Mouse (Mus musculus) layer of hippocampus, adult 2 months (tissue): ENCODE measurements around the gene Gfer. TPM values are rescaled to one million over a fixed set of nuclear protein-coding genes. Genes with fewer than 3 reads are reported as not detected.

Source experiments
- DNase-seq, 2 experiments: peaks; one replicate each; pipeline ENCODE4 v3.0.0; 2022; ENCODE audit warnings: low spot score in 2 of 2
- H3K27ac ChIP-seq: fragments of 200-600 bp; 2 replicates; pipeline ENCODE4 v1.8.1; 2022
- H3K4me3 ChIP-seq: fragments of 200-600 bp; 2 replicates; pipeline ENCODE4 v1.8.1; 2022; ENCODE audit warnings: mild to moderate bottlenecking
- CTCF ChIP-seq: fragments of 200-600 bp; conservative IDR thresholded peaks from 2 replicates; pipeline ENCODE4 v1.8.1; 2022; ENCODE audit warnings: antibody characterized with exemption, mild to moderate bottlenecking, moderate library complexity
- total RNA-seq, 2 experiments: library from RNA; stranded (reverse); gene quantifications; 2 replicates each; pipeline ENCODE4 v1.2.3; 2021

Gene Gfer
- total RNA-seq, 2 experiments from 2014 or later: 22.3 to 22.4 TPM

- no peak for DNase-seq
- H3K4me3 ChIP-seq: peak overlapping the region; percentile 34
- no peak for TF ChIP-seq CTCF
- H3K27ac ChIP-seq: peak overlapping the region; percentile 89
Observed at GRCm38 (mm10) chr17:24647493-24647892, 48.5 kb downstream of the Gfer start.

- no peak for TF ChIP-seq CTCF
- no peak for DNase-seq
- Histone ChIP-seq H3K27ac (peak overlapping the region; percentile 89), H3K4me3 (no peak overlapping the region)
Observed at GRCm38 (mm10) chr17:24646381-24646780, 49.6 kb downstream of the Gfer start.

GRCm38 (mm10) chr17:24645916-24646315 lies 50.0 kb downstream of the Gfer start:
- DNase-seq: no peak
- H3K4me3 ChIP-seq: no peak overlapping the region
- no peak for TF ChIP-seq CTCF
- peak overlapping the region; percentile 89 for H3K27ac ChIP-seq

GRCm38 (mm10) chr17:24644875-24645721 lies 50.9 kb downstream of the Gfer start:
- Histone ChIP-seq H3K4me3 (peak overlapping the region; percentile 34; the same call in 1 of the 2 replicates), H3K27ac (peak overlapping the region; percentile 89)
- DNase-seq: no peak
- no peak for TF ChIP-seq CTCF

- peak overlapping the region; percentile 89 for H3K27ac ChIP-seq
- peak overlapping the region; percentile 34 for H3K4me3 ChIP-seq
- no peak for TF ChIP-seq CTCF
- DNase-seq: no peak
Observed at GRCm38 (mm10) chr17:24644030-24644715, 51.8 kb downstream of the Gfer start.

Other genes starting within 250 kb of the Gfer start
- gene E4f1, start 225.8 kb downstream of the Gfer start, total RNA-seq: 10 to 100 TPM; 34.0 to 39.4 TPM
- gene Pgp, start 225.8 kb downstream of the Gfer start, total RNA-seq: 10 to 100 TPM; 58.2 to 62.7 TPM
- 1 to 10 TPM; 2.0 to 2.3 TPM for gene Bricd5, start 222.3 kb downstream of the Gfer start, total RNA-seq
- gene Mlst8, start 217.1 kb downstream of the Gfer start, total RNA-seq: 10 to 100 TPM; 36.0 to 44.9 TPM
- 100 to 1,000 TPM; 153 to 158 TPM for gene Caskin1, start 207.6 kb downstream of the Gfer start, total RNA-seq
- gene Traf7, start 168.2 kb downstream of the Gfer start, total RNA-seq: 10 to 100 TPM; 87.9 to 95.5 TPM
- gene Rab26, start 161.9 kb downstream of the Gfer start, total RNA-seq: 10 to 100 TPM; 78.2 to 82.2 TPM
- 10 to 100 TPM; 87.0 to 93.3 TPM for gene Pkd1, start 146.3 kb downstream of the Gfer start, total RNA-seq
- gene Tsc2, start 63.5 kb downstream of the Gfer start, total RNA-seq: 100 to 1,000 TPM; 192 to 223 TPM
- 1 to 10 TPM; 6.2 to 6.8 TPM for gene Nthl1, start 63.5 kb downstream of the Gfer start, total RNA-seq
- 10 to 100 TPM; 41.9 to 44.1 TPM for gene Slc9a3r2, start 45.8 kb downstream of the Gfer start, total RNA-seq
- 1 to 10 TPM; 2.0 to 2.3 TPM for gene Npw, start 37.7 kb downstream of the Gfer start, total RNA-seq
- 10 to 100 TPM; 36.6 to 43.9 TPM for gene Zfp598, start 26.5 kb downstream of the Gfer start, total RNA-seq
- gene Syngr3, start 6.2 kb downstream of the Gfer start, total RNA-seq: 100 to 1,000 TPM; 146 to 155 TPM
- gene Noxo1, start 78 bp upstream of the Gfer start, total RNA-seq: 1 to 10 TPM; 3.3 to 3.4 TPM
- gene Tbl3, start 11.5 kb upstream of the Gfer start, total RNA-seq: 10 to 100 TPM; 30.9 to 32.8 TPM
- gene Rnf151, start 21.9 kb upstream of the Gfer start, total RNA-seq: under 1 TPM in 1 of 2 experiments, not detected in 1; 0.56 TPM
- 100 to 1,000 TPM; 302 to 315 TPM for gene Rps2, start 22.0 kb upstream of the Gfer start, total RNA-seq
- gene Ndufb10, start 28.3 kb upstream of the Gfer start, total RNA-seq: 100 to 1,000 TPM; 210 to 227 TPM
- under 1 TPM; 0.38 to 0.61 TPM for gene Rpl3l, start 31.7 kb upstream of the Gfer start, total RNA-seq
- gene Msrb1, start 40.5 kb upstream of the Gfer start, total RNA-seq: 10 to 100 TPM; 32.0 to 40.8 TPM
- gene Hs3st6, start 56.8 kb upstream of the Gfer start, total RNA-seq: not detected
- gene Meiob, start 108.1 kb upstream of the Gfer start, total RNA-seq: not detected
- 100 to 1,000 TPM; 135 to 137 TPM for gene Hagh, start 144.0 kb upstream of the Gfer start, total RNA-seq
- 10 to 100 TPM; 21.1 to 22.4 TPM for gene Fahd1, start 154.2 kb upstream of the Gfer start, total RNA-seq
- gene Igfals, start 169.8 kb upstream of the Gfer start, total RNA-seq: under 1 TPM in 1 of 2 experiments, not detected in 1; 0.34 TPM
- gene Nubp2, start 190.2 kb upstream of the Gfer start, total RNA-seq: 10 to 100 TPM; 34.3 to 35.8 TPM
- 10 to 100 TPM; 43.6 to 45.0 TPM for gene Spsb3, start 190.5 kb upstream of the Gfer start, total RNA-seq
- 10 to 100 TPM; 66.9 to 72.7 TPM for gene Eme2, start 198.9 kb upstream of the Gfer start, total RNA-seq
- gene Mrps34, start 199.0 kb upstream of the Gfer start, total RNA-seq: 10 to 100 TPM; 80.4 to 85.1 TPM
- gene Nme3, start 200.3 kb upstream of the Gfer start, total RNA-seq: 10 to 100 TPM; 60.1 to 63.7 TPM
- 100 to 1,000 TPM; 409 to 411 TPM for gene Mapk8ip3, start 240.8 kb upstream of the Gfer start, total RNA-seq